Mouse (Mus musculus) lung, embryonic 14.5 days (tissue): ENCODE measurements around the gene Cep63. TPM values are rescaled to one million over a fixed set of nuclear protein-coding genes. Genes with fewer than 3 reads are reported as not detected.

Experiments
- ATAC-seq: fragments of 200-750 bp; cut with Nextera tagmentation; 2 replicates; pipeline ENCODE4 v1.8.0; 2017; ENCODE audit warnings: mild to moderate bottlenecking, moderate TSS enrichment, moderate library complexity; ENCODE audit not compliant: insufficient read depth
- DNase-seq: peaks from one replicate; pipeline ENCODE4 v3.0.0-alpha.2; 2015
- H3K27ac ChIP-seq: fragments of 300-500 bp; sonication (generic); 2 replicates; pipeline ENCODE4 v1.5.1; 2014; ENCODE audit warnings: low read depth, mild to moderate bottlenecking, moderate library complexity
- H3K27me3 ChIP-seq: fragments of 300-500 bp; sonication (generic); 2 replicates; pipeline ENCODE4 v1.6.1; 2014; ENCODE audit warnings: low read length, control low read depth; ENCODE audit not compliant: insufficient read depth
- H3K36me3 ChIP-seq: fragments of 300-500 bp; sonication (generic); 2 replicates; pipeline ENCODE4 v1.6.1; 2014; ENCODE audit warnings: control low read depth; ENCODE audit not compliant: insufficient read depth
- H3K4me1 ChIP-seq: fragments of 300-500 bp; sonication (generic); 2 replicates; pipeline ENCODE4 v1.6.1; 2014; ENCODE audit warnings: antibody characterized with exemption, control low read depth; ENCODE audit not compliant: insufficient read depth
- H3K4me2 ChIP-seq: fragments of 300-500 bp; sonication (generic); 2 replicates; pipeline ENCODE4 v1.6.1; 2014; ENCODE audit warnings: mild to moderate bottlenecking
- H3K4me3 ChIP-seq: fragments of 300-500 bp; sonication (generic); 2 replicates; pipeline ENCODE4 v1.5.1; 2014; ENCODE audit warnings: low read depth, low read length
- H3K9ac ChIP-seq: fragments of 300-500 bp; sonication (generic); 2 replicates; pipeline ENCODE4 v1.6.1; 2014
- H3K9me3 ChIP-seq: fragments of 300-500 bp; sonication (generic); 2 replicates; pipeline ENCODE4 v1.6.1; 2016; ENCODE audit warnings: low read depth, low read length, control low read depth
- CTCF ChIP-seq: IDR thresholded peaks from 2 replicates; pipeline ENCODE4 v1.5.1; 2016; ENCODE audit warnings: antibody characterized with exemption, low read depth
- WGBS: fragments of 180-500 bp; shearing (Covaris S2); extraction: QIAGEN DNeasy Blood & Tissue Kit; methylation state at CpG from one replicate; pipeline ENCODE4 v1.1.7; 2014; 5-methylcytosine and 5-hydroxymethylcytosine counted together
- polyA plus RNA-seq: library from polyadenylated mRNA; unstranded; fragments of >200 nt; fragmentation: Nextera tagmentation; extraction: Ambion mirVana; gene quantifications from 2 replicates; pipeline ENCODE4 v1.2.1, GENCODE M21; 2014

The Cep63 gene
- polyA plus RNA-seq, 1 experiment from 2014 or later = 44.2 TPM

DNA sequence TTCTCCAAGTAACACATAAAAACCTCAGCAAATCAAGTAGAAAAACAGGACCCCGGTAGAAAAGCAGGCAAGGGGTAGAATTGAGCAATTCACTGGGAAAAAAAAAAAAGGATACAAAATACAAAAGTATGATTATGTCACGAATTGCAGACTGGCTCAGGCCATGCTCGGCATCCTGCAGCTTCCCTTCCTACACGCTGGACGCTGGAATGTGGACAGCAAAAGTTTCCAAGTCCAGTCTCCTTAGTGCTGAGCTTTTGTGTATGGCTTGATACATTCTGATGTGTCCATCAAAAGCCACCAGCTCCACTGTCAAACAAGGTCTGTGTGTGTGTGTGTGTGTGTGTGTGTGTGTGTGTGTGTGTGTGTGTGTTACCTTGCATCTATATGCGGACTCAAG is 15.2 kb upstream of the Cep63 start:
- H3K9me3 ChIP-seq = no peaks in the 10 kb centered on the region
- no peak for ATAC-seq
- H3K27ac ChIP-seq = no peak overlapping the region
- no peak overlapping the region for H3K4me3 ChIP-seq
- H3K36me3 ChIP-seq = no peaks in the 10 kb centered on the region
- H3K27me3 ChIP-seq = no peaks in the 10 kb centered on the region
- WGBS = 53% methylated on average over 6 of the region's 6 CpGs
- no peak for TF ChIP-seq CTCF
- peak; percentile 61 for DNase-seq
- H3K4me2 ChIP-seq = no peak overlapping the region
- no peak overlapping the region for H3K9ac ChIP-seq
- H3K4me1 ChIP-seq = peaks cover 39% of the 10 kb centered on the region

GRCm38 (mm10) chr9:102639510-102639909 is 13.2 kb upstream of the Cep63 start:
- Histone ChIP-seq H3K4me2 (no peak overlapping the region), H3K27me3 (no peaks in the 10 kb centered on the region), H3K9me3 (no peaks in the 10 kb centered on the region), H3K9ac (no peak overlapping the region), H3K4me1 (peaks cover 35% of the 10 kb centered on the region), H3K36me3 (no peaks in the 10 kb centered on the region), H3K27ac (peak overlapping the region; percentile 76), H3K4me3 (no peak overlapping the region)
- WGBS = 58% methylated on average over 8 of the region's 8 CpGs
- ATAC-seq (no peak), DNase-seq (no peak)
- TF ChIP-seq CTCF = no peak

- peaks cover 30% of the 10 kb centered on the region for H3K4me1 ChIP-seq
- H3K9ac ChIP-seq = no peak overlapping the region
- no peak for ATAC-seq
- H3K9me3 ChIP-seq = no peaks in the 10 kb centered on the region
- TF ChIP-seq CTCF = no peak
- H3K4me3 ChIP-seq = no peak overlapping the region
- peaks cover 5% of the 10 kb centered on the region; the same call in 1 of the 2 replicates for H3K36me3 ChIP-seq
- WGBS = 33% methylated on average over 7 of the region's 7 CpGs
- H3K4me2 ChIP-seq = no peak overlapping the region
- peak; percentile 90 for DNase-seq
- H3K27ac ChIP-seq = peak overlapping the region; percentile 59; the same call in 1 of the 2 replicates
- H3K27me3 ChIP-seq = no peaks in the 10 kb centered on the region
Measured at GRCm38 (mm10) chr9:102638963-102639362, 12.6 kb upstream of the Cep63 start.

GRCm38 (mm10) chr9:102637115-102637514 is 10.8 kb upstream of the Cep63 start:
- no peak for DNase-seq
- no peak for ATAC-seq
- H3K36me3 ChIP-seq = peaks cover 8% of the 10 kb centered on the region; the same call in 1 of the 2 replicates
- WGBS = 31% methylated on average over 4 of the region's 4 CpGs
- H3K27me3 ChIP-seq = no peaks in the 10 kb centered on the region
- H3K27ac ChIP-seq = peak overlapping the region; percentile 7; the same call in 1 of the 2 replicates
- H3K4me1 ChIP-seq = peaks cover 19% of the 10 kb centered on the region
- H3K9me3 ChIP-seq = no peaks in the 10 kb centered on the region
- TF ChIP-seq CTCF = no peak
- no peak overlapping the region for H3K9ac ChIP-seq
- H3K4me2 ChIP-seq = no peak overlapping the region
- no peak overlapping the region for H3K4me3 ChIP-seq

DNA sequence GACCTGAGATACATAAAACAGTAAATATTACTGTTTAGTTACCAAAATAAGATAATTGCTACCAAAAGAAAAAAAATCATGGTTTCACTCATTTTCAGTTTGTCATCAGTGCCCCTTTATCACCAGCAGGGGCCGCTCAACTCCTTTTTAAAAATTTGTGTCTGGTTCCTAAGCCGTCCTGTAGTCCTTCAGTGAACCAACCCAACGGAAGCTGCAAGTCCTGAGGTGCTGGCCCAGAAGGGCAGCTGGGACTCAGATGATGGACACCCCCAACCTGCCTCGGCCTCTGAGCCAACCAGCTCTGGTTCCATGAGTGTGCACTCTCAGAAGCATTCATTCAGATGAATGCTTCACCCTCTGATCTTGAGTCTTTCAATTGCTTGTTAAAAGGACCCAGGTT is 10.2 kb upstream of the Cep63 start:
- H3K27ac ChIP-seq = no peak overlapping the region; the same call in 1 of the 2 replicates
- no peak overlapping the region for H3K4me2 ChIP-seq
- peaks cover 8% of the 10 kb centered on the region; the same call in 1 of the 2 replicates for H3K36me3 ChIP-seq
- 3% methylated on average over 4 of the region's 4 CpGs for WGBS
- H3K9me3 ChIP-seq = no peaks in the 10 kb centered on the region
- TF ChIP-seq CTCF = peak; percentile 85
- peak; percentile 90 for DNase-seq
- H3K9ac ChIP-seq = no peak overlapping the region
- H3K4me3 ChIP-seq = no peak overlapping the region
- ATAC-seq = peak; percentile 55
- no peaks in the 10 kb centered on the region for H3K27me3 ChIP-seq
- peaks cover 19% of the 10 kb centered on the region for H3K4me1 ChIP-seq

- no peak overlapping the region for H3K4me3 ChIP-seq
- no peak for TF ChIP-seq CTCF
- H3K9me3 ChIP-seq = no peaks in the 10 kb centered on the region
- ATAC-seq (no peak), DNase-seq (no peak)
- H3K4me2 ChIP-seq = no peak overlapping the region
- H3K27me3 ChIP-seq = no peaks in the 10 kb centered on the region
- peaks cover 13% of the 10 kb centered on the region for H3K36me3 ChIP-seq
- no peak overlapping the region for H3K27ac ChIP-seq
- H3K4me1 ChIP-seq = peaks cover 14% of the 10 kb centered on the region
- WGBS = 59% methylated on average over 8 of the region's 8 CpGs
- no peak overlapping the region for H3K9ac ChIP-seq
Measured at GRCm38 (mm10) chr9:102634453-102634852, 8.1 kb upstream of the Cep63 start.

GRCm38 (mm10) chr9:102632923-102633537 is 6.7 kb upstream of the Cep63 start:
- Histone ChIP-seq H3K9ac (no peak overlapping the region), H3K9me3 (no peaks in the 10 kb centered on the region), H3K4me2 (no peak overlapping the region), H3K36me3 (peaks cover 13% of the 10 kb centered on the region), H3K4me1 (peaks cover 5% of the 10 kb centered on the region; the same call in 1 of the 2 replicates), H3K27ac (no peak overlapping the region), H3K27me3 (no peaks in the 10 kb centered on the region), H3K4me3 (no peak overlapping the region)
- TF ChIP-seq CTCF = peak; percentile 87
- DNase-seq (peak; percentile 93), ATAC-seq (0 out of 2 replicates have a peak, but pooled peaks have one; percentile 27)
- 61% methylated on average over 1 of the region's 1 CpGs for WGBS
